Mouse (Mus musculus) CH12.LX (cell line): ENCODE results near the gene Rcan1. TPM values are rescaled to one million over a fixed set of nuclear protein-coding genes. Genes with fewer than 3 reads are reported as not detected.
A peak's percentile ranks its signal among the peaks of the same experiment; 100 is the strongest.

Experiments used
- DNase-seq: peaks from one replicate; pipeline ENCODE4 v3.0.0-alpha.2; 2013; ENCODE audit errors: extremely low read depth
- H3K27ac ChIP-seq: 2 replicates; pipeline ENCODE4 v1.5.1; 2012; ENCODE audit warnings: low read depth, mild to moderate bottlenecking, control low read depth, moderate library complexity; ENCODE audit not compliant: insufficient read depth
- H3K27me3 ChIP-seq: replicated peaks from 2 replicates; pipeline ENCODE3; 2012; ENCODE audit warnings: inconsistent platforms
- H3K36me3 ChIP-seq, 2 experiments: replicated peaks in 1 of 2; 2 replicates each; pipeline versions ENCODE3 to v1.6.1; 2012; ENCODE audit warnings: inconsistent platforms in 1 of 2, low read length in 1 of 2, mild to moderate bottlenecking in 1 of 2, mixed read lengths in 1 of 2, moderate library complexity in 1 of 2; ENCODE audit not compliant: control insufficient read depth in 1 of 2, insufficient read depth in 1 of 2
- H3K4me1 ChIP-seq, 2 experiments: 2 replicates each; pipeline ENCODE4 v1.6.1; 2012; ENCODE audit warnings: inconsistent platforms in 1 of 2, moderate library complexity in 1 of 2; ENCODE audit not compliant: insufficient read depth in 2 of 2, control insufficient read depth in 1 of 2
- H3K4me2 ChIP-seq: 2 replicates; pipeline ENCODE4 v1.6.1; 2012; ENCODE audit warnings: low read depth, mild to moderate bottlenecking, control low read depth; ENCODE audit not compliant: poor library complexity, insufficient read depth, severe bottlenecking
- H3K4me3 ChIP-seq, 3 experiments: fragments of 150-350 bp in 1 of 3; sonication (generic) in 1 of 3; replicated peaks in 1 of 3; 2 replicates each; pipeline versions ENCODE3 to v1.5.1; 2011 to 2012; ENCODE audit warnings: low read depth in 2 of 3, low read length in 2 of 3, mild to moderate bottlenecking in 2 of 3, moderate library complexity in 2 of 3, control low read depth in 1 of 3, improper control_type of control experiment in 1 of 3, inconsistent platforms in 1 of 3, mixed read lengths in 1 of 3; ENCODE audit not compliant: poor library complexity in 1 of 3
- H3K79me2 ChIP-seq: replicated peaks from 2 replicates; pipeline ENCODE4 v1.6.1; 2012; ENCODE audit warnings: mild to moderate bottlenecking, moderate library complexity; ENCODE audit not compliant: control insufficient read depth, poor library complexity, insufficient read depth, severe bottlenecking; ENCODE audit errors: extremely low read depth
- H3K9ac ChIP-seq: 2 replicates; pipeline ENCODE4 v1.6.1; 2012; ENCODE audit warnings: low read depth, mild to moderate bottlenecking, control low read depth, moderate library complexity; ENCODE audit not compliant: insufficient read depth
- H3K9me3 ChIP-seq: replicated peaks from 2 replicates; pipeline ENCODE3; 2012; ENCODE audit warnings: low read length, inconsistent platforms, mixed read lengths
- BHLHE40 ChIP-seq: IDR thresholded peaks from 2 replicates; pipeline ENCODE4 v1.6.1; 2011; ENCODE audit warnings: mild to moderate bottlenecking, low read depth, low read length, improper control_type of control experiment
- CHD2 ChIP-seq: IDR thresholded peaks from 2 replicates; pipeline ENCODE4 v1.6.1; 2011; ENCODE audit warnings: low read length, improper control_type of control experiment
- CTCF ChIP-seq, 2 experiments: IDR thresholded peaks in 1 of 2; conservative IDR thresholded peaks in 1 of 2; 2 replicates each; pipeline ENCODE4 v1.5.1; 2011 to 2012; ENCODE audit warnings: low read depth in 2 of 2, low read length in 2 of 2, improper control_type of control experiment in 1 of 2, inconsistent platforms in 1 of 2, mild to moderate bottlenecking in 1 of 2, moderate library complexity in 1 of 2
- ETS1 ChIP-seq: conservative IDR thresholded peaks from 2 replicates; pipeline ENCODE4 v1.6.1; 2012; ENCODE audit warnings: low read depth, mild to moderate bottlenecking, inconsistent platforms, low read length, improper control_type of control experiment, moderate library complexity
- MAFK ChIP-seq: IDR thresholded peaks from 2 replicates; pipeline ENCODE4 v1.6.1; 2011; ENCODE audit warnings: low read length, improper control_type of control experiment; ENCODE audit not compliant: insufficient replicate concordance
- MAX ChIP-seq: IDR thresholded peaks from 2 replicates; pipeline ENCODE4 v1.6.1; 2011; ENCODE audit warnings: low read length, improper control_type of control experiment
- MAZ ChIP-seq: IDR thresholded peaks from 2 replicates; pipeline ENCODE4 v1.6.1; 2012; ENCODE audit warnings: low read depth, mild to moderate bottlenecking, inconsistent platforms, low read length, improper control_type of control experiment, moderate library complexity
- MEF2A ChIP-seq: IDR thresholded peaks from 2 replicates; pipeline ENCODE4 v1.6.1; 2014; ENCODE audit warnings: low read depth, mild to moderate bottlenecking, inconsistent platforms, low read length, improper control_type of control experiment, borderline replicate concordance
- MYC ChIP-seq: IDR thresholded peaks from 2 replicates; pipeline ENCODE4 v1.6.1; 2011; ENCODE audit warnings: low read depth, mild to moderate bottlenecking, improper control_type of control experiment, low read length
- NELFE ChIP-seq: IDR thresholded peaks from 2 replicates; pipeline ENCODE4 v1.6.1; 2011; ENCODE audit warnings: low read depth, low read length, improper control_type of control experiment
- POLR2AphosphoS2 ChIP-seq: IDR thresholded peaks from 2 replicates; pipeline ENCODE4 v1.6.1; 2011; ENCODE audit warnings: low read depth, low read length, improper control_type of control experiment
- TBP ChIP-seq: conservative IDR thresholded peaks from 2 replicates; pipeline ENCODE4 v1.6.1; 2011; ENCODE audit warnings: low read depth, low read length, improper control_type of control experiment
- UBTF ChIP-seq: IDR thresholded peaks from 2 replicates; pipeline ENCODE4 v1.6.1; 2012; ENCODE audit warnings: low read depth, mild to moderate bottlenecking, inconsistent platforms, low read length, improper control_type of control experiment, moderate library complexity
- ZC3H11A ChIP-seq: IDR thresholded peaks from 2 replicates; pipeline ENCODE4 v1.6.1; 2012; ENCODE audit warnings: low read depth, mild to moderate bottlenecking, inconsistent platforms, low read length, improper control_type of control experiment
- dilution Hi-C: fragments of 300-500 bp; cut with MboI; formaldehyde crosslinking; loops from 2 replicates; pipeline ENCODE4 v1.14.3; 2020; ENCODE audit warnings: low sequenced_read_pairs; ENCODE audit not compliant: extremely low pct_unique_long_range_greater_than_20kb, extremely low pct_ligation_motif_present
- in situ Hi-C: fragments of 300-500 bp; cut with MboI; formaldehyde crosslinking; loops from 3 replicates; pipeline ENCODE4 v1.14.3; 2019; ENCODE audit warnings: low sequenced_read_pairs, low pct_ligation_motif_present, low pct_unique_long_range_greater_than_20kb, mixed read lengths
- polyA plus RNA-seq: library from polyadenylated mRNA; unstranded; fragments of >175 nt; gene quantifications from 2 replicates; pipeline ENCODE4 v1.2.1, GENCODE M21; 2012; ENCODE audit warnings: low read depth; ENCODE audit not compliant: insufficient read length
- total RNA-seq, 2 experiments: library from RNA; depleted of rRNA; stranded (reverse); fragments of 300-350 nt in 1 of 2; fragments of >200 nt in 1 of 2; gene quantifications; 2 replicates each; pipeline ENCODE4 v1.2.3; 2012 to 2014

Gene Rcan1
- total and polyA plus RNA-seq, 3 experiments, result 10.0 to 15.3 (median 12.4) TPM

- peak; percentile 88 for TF ChIP-seq ETS1
- TF ChIP-seq MEF2A, result peak; percentile 50; the same call in 1 of the 2 replicates
- peak; percentile 60 for TF ChIP-seq BHLHE40
Measured at GRCm38 (mm10) chr16:92399490-92400458, 70.9 kb downstream of the Rcan1 start (continued).

GRCm38 (mm10) chr16:92398574-92399118, 72.0 kb downstream of the Rcan1 start:
- no peaks in the 10 kb centered on the region for H3K27me3 ChIP-seq
- peaks cover 3 to 35% of the 10 kb centered on the region in 2 experiments; a peak in 2 of 4 replicates for H3K4me1 ChIP-seq
- dilution Hi-C loops (no loop called here), in situ Hi-C loops (loop anchor here (5.0 kb wide), 1 partner anchor 44 kb away; no protein-coding TSS in a partner anchor)
- TF ChIP-seq MYC, result no peak
- TF ChIP-seq TBP, result no peak
- TF ChIP-seq MAZ, result no peak
- no peak for TF ChIP-seq MAFK
- no peak for TF ChIP-seq NELFE
- no peak for TF ChIP-seq POLR2AphosphoS2
- TF ChIP-seq ZC3H11A, result no peak
- no peak for TF ChIP-seq MAX
- peak; percentile 38; the same call in 1 of the 2 replicates for TF ChIP-seq MEF2A
- TF ChIP-seq UBTF, result no peak
- peak in 1 of 2 experiments; percentile 26; a peak in 1 of 4 replicates for TF ChIP-seq CTCF (conservative IDR thresholded peaks at IDR 0.05 in 1 of 2, IDR thresholded peaks at IDR 0.05 in 1 of 2; ENCODE audit: low read depth in 2 of 2, low read length in 2 of 2)
- TF ChIP-seq CHD2, result no peak
- no peaks in the 10 kb centered on the region for H3K79me2 ChIP-seq
- H3K27ac ChIP-seq, result no peak overlapping the region
- H3K4me2 ChIP-seq, result no peak overlapping the region
- no peak overlapping the region for H3K4me3 ChIP-seq
- no peak for DNase-seq
- peaks cover 9 to 29% of the 10 kb centered on the region in 2 experiments for H3K36me3 ChIP-seq
- H3K9ac ChIP-seq, result no peak overlapping the region
- no peaks in the 10 kb centered on the region for H3K9me3 ChIP-seq
